Mouse (Mus musculus) thymus, adult 2 months (tissue): ENCODE measurements around the gene Gse1.

Experiments used
- CTCF ChIP-seq: fragments of 200-500 bp; IDR thresholded peaks from 2 replicates; pipeline ENCODE4 v1.5.1; 2012; ENCODE audit warnings: mild to moderate bottlenecking, control low read depth, low read length, moderate library complexity, borderline replicate concordance; ENCODE audit not compliant: control insufficient read depth, poor library complexity, insufficient read depth; ENCODE audit errors: extremely low read depth
- POLR2A ChIP-seq: fragments of 200-500 bp; IDR thresholded peaks from 2 replicates; pipeline ENCODE4 v1.6.1; 2012; ENCODE audit warnings: mild to moderate bottlenecking, low read length, control low read depth, moderate library complexity; ENCODE audit not compliant: control insufficient read depth, poor library complexity, insufficient read depth; ENCODE audit errors: extremely low read depth

DNA sequence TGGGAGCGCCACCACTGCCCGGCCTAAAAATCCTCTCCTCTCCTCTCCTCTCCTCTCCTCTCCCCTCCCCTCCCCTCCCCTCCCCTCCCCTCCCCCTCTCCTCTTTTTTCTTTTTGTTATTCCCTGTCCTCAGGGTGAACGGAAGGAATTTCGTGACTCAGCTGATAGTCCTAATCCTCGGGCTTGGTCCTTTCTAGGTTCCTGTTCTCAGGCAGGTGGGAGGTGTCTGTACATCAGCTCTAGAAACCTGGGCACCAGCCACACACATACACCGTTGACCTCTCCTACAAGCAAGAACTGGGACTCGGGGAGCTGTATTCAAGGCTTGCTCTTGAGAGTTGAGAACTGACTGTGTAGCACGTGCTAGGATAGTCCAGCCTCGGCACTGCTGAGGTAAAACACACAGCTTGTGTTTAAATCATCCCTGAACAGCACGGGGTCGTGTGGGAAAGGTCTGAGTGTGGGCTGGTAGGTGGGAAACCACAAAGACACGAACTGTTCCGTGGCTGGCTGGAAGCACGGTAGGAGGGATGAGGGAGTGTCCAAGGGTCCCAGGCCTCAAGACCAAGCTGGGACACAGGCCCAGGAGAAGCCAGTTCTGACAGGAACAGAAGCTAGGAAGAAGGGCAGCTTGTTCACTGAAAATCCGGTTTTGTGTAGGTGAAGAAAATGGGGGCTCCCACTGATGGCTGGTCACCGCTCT lies 302.8 kb downstream of the Gse1 start:
- TF ChIP-seq CTCF (no peak), POLR2A (no peak)
